Mouse (Mus musculus) right cerebral cortex, postnatal 25 days (tissue): Measurements from ENCODE around the gene Olfr127.
"Not testable (repeated sequence)": the region's sequence is repeated elsewhere in the genome, so short reads cannot be mapped to it uniquely, and the experiment has no call there.

ENCODE experiments used
- DNase-seq: peaks from one replicate; pipeline ENCODE4 v3.0.0; 2022

Gene Olfr127

DNA sequence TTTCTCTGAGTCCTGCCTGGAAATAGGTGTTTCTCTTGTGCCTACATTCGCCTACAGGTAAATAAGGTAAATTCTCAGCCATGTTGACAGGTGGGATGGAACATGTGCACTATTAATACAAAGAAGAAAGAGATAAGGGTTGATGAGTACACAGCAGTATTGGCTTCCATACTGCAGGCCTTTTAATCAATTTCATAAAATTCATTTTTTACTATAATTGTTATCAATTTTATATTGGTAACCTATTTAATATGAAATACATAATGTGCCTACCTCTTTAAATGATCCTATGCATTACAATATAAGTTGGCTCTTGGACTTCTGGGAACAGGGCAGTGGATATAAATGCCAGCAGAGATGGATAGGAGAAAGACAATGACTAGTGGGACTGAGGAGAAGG, at the start of gene Olfr127:
Gene Olfr127, plus strand, starts transcription at position 301 of the 400 bp plus-strand sequence.
- DNase-seq: no peak

DNA sequence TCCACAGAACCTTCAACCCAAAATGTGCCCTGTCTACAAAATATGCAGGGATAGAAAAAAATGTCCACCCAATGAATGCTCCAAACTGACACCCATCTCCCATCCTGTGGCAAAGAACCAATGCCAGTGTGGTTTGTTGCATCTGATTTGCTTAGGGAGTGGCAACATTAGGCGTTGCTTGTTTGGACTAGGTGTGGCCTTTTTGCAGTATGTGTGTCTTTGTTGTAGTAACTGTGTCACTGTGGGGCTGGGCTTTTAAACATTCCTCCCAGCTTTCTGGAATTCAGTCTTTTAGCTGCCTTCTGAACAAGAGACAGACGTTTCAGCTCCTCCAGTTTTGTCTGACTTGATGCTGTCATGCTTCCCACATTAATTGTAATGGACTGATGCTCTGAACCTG, 36.3 kb upstream of the Olfr127 start:
- DNase-seq: no peak

DNA sequence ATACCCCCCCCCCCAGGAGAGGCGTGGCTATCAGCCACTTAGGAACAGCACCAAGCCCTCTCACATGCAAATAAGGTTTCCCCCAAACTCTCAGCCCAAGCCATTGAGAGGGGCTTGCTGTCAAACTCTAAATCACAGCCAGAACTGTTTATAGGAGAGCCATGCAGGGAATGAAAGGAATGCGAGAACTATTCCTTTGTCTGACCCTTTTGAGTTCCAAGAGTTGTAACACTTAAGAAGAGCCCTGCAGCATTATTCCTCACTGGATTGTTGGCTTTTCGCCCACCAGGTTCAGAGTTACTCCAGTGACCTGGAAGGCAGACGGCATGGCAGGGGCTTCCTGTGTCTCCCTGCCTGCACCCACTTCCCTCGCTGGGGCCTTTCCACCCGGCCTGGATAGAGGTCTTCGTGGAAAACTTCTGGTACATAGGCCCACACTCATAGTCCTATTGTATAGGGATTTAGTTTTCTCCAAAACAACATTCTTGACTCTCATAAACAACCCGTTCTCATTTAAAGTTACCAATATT, 30.5 kb upstream of the Olfr127 start:
- DNase-seq: no peak

DNA sequence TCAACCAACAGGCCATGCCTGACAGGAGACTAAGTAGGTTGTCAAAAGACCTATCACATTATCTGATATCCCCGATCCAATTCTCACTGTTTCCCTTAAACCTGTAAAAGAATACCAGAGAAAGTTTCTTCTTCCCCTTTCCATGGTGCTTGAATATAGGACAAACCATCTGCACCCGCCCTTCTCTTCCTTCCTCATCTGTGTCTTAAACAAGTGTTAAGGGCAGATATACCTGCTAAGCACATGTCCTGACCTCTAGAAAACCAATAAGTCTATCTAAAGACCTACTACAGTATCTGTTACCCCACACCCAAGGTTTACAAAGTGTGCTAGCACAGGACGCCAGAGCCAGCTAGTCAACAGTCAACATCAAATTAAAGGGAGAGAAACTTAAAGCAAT, 26.4 kb upstream of the Olfr127 start:
- DNase-seq: no peak

DNA sequence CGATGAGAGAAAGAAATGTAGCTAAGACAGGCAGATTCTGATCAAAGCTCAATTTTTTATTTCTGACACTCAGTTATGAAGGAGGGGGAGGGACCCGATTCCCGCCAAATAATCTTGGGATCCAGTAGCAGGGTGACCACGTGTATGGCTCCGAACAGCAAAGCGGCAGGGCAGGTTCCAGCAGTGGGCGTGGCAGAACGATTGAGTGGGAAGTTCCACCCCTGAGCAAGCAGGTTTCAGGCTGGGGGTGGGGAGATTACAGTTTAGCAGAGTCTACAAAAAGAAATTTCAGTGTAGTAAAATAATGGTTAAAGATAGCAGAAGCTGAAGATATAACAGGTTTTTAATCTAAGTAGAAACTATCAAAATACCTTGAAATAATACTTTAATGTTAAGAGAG, 6.6 kb downstream of the Olfr127 start:
- DNase-seq: not testable (repeated sequence)

DNA sequence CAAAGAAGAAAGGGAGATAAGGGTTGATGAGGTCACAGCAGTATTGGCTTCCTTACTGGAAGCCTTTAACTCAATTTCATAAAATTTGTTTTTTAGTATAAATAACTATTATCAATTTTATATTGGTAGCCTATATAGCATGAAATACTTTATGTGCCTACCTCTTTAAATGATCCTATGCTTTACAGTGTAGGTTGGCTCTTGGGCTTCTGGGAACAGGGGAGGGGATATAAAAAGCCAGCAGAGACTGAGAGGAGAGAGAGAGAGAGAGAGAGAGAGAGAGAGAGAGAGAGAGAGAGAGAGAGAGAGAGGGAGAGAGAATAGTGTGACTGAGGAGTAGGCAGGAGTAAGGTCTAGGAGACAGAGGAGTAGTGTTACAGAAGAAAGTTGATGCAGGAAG, 20.0 kb downstream of the Olfr127 start, which contains the start of gene Olfr128:
Gene Olfr128, plus strand, starts transcription at position 301 of the 400 bp plus-strand sequence.
- no peak for DNase-seq

DNA sequence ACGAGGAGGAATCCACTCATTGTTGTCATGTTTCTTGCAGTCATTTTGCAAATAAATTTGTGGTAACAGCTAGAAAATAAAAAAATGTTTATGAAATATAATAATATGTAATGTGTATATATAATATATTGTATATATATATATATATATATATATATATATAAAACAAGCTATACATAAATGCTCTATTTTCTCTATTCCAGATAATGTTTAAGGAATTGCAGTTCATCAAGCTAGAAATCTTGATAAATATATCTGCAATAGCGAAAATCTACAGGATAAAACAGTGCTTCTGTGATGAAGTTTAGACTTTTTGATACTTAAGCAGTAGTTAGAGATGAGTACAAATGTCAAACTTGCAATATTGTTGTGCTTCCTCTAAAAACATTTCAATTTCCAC, 52.7 kb downstream of the Olfr127 start, which contains the start of gene Olfr761:
Gene Olfr761, minus strand, starts transcription at position 101 of the 400 bp plus-strand sequence.
- DNase-seq: no peak
